Mouse (Mus musculus): ENCODE measurements around the gene Hipk2. TPM values are rescaled to one million over a fixed set of nuclear protein-coding genes. Genes with fewer than 3 reads are reported as not detected.

Hipk2 gene
- total and polyA plus RNA-seq, 3 experiments, result 3.9 to 85.1 (median 14.1) TPM

- no peak for TF ChIP-seq MEF2A (IDR thresholded peaks at IDR 0.05; ENCODE audit: extremely low read depth, insufficient replicate concordance, low read depth, low read length, poor library complexity, severe bottlenecking)
- no peak for TF ChIP-seq MAX (IDR thresholded peaks at IDR 0.05; ENCODE audit: low read length)
- no peak for TF ChIP-seq GATA1 (IDR thresholded peaks at IDR 0.05; ENCODE audit: low read depth, low read length)
- no peak for TF ChIP-seq POLR2AphosphoS2 (IDR thresholded peaks at IDR 0.05; ENCODE audit: low read length)
- no peak for TF ChIP-seq UBTF (IDR thresholded peaks at IDR 0.05; ENCODE audit: borderline replicate concordance, insufficient read depth, low read depth, low read length)
- no peak for TF ChIP-seq ZMIZ1 (IDR thresholded peaks at IDR 0.05; ENCODE audit: low read depth, low read length)
- no peak for TF ChIP-seq HCFC1 (IDR thresholded peaks at IDR 0.05; ENCODE audit: low read depth, low read length)
- TF ChIP-seq USF1 (IDR thresholded peaks at IDR 0.05; ENCODE audit: low read depth, low read length), result no peak
- no peaks in the 10 kb centered on the region for H3K27me3 ChIP-seq (ENCODE audit: control insufficient read depth in 1 of 2, insufficient read depth in 2 of 2, low read length in 2 of 2)
- H3K36me3 ChIP-seq (ENCODE audit: control insufficient read depth in 1 of 2, insufficient read depth in 2 of 2, low read length in 2 of 2), result peaks cover 0 to 5% of the 10 kb centered on the region in 2 experiments; a peak in 1 of 4 replicates
- H3K4me3 ChIP-seq (ENCODE audit: control insufficient read depth in 1 of 2, insufficient read depth in 1 of 2, low read depth in 2 of 2, low read length in 2 of 2), result no peak overlapping the region
- H3K9ac ChIP-seq (ENCODE audit: control insufficient read depth, low read depth, low read length, poor library complexity, severe bottlenecking), result no peak overlapping the region
- no peaks in the 10 kb centered on the region for H3K9me3 ChIP-seq (replicated peaks; ENCODE audit: insufficient read depth, low read length)
- peaks cover 0 to 4% of the 10 kb centered on the region in 2 experiments; a peak in 1 of 4 replicates for H3K4me1 ChIP-seq (ENCODE audit: control insufficient read depth in 1 of 2, insufficient read depth in 2 of 2, low read length in 2 of 2)
- no peaks in the 10 kb centered on the region for H3K79me2 ChIP-seq (ENCODE audit: control insufficient read depth, insufficient read depth, low read length, poor library complexity)
- no peak overlapping the region for H3K27ac ChIP-seq (ENCODE audit: control insufficient read depth, low read depth, low read length)
- DNase-seq (ENCODE audit: low read depth, low spot score), result no peak
Observed at GRCm38 (mm10) chr6:38704264-38704984, 171.5 kb downstream of the Hipk2 start.

DNA sequence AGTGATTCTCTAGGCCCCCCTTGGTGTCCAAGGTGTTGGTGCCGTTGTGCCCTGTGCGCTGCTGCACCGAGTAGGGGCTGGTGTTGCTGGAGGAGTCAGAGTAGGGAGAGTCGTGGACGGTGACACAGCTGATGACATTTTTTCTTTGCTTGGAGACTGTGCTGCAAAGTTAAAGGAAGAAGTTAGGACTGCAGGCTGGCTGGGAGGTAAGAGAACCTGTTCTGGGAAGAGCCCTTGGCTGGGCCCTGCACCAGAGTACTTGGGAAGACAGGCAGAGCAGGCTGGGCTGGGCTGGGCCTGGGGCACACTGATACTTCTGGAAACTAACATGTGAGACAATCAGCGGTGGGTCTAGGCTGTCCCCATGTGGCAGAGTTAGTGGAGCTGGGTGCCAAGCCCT, 172.4 kb downstream of the Hipk2 start:
- Histone ChIP-seq H3K79me2 (ENCODE audit: control insufficient read depth, insufficient read depth, low read length, poor library complexity) (no peaks in the 10 kb centered on the region), H3K4me1 (ENCODE audit: control insufficient read depth in 1 of 2, insufficient read depth in 2 of 2, low read length in 2 of 2) (peaks cover 0 to 4% of the 10 kb centered on the region in 2 experiments; a peak in 1 of 4 replicates), H3K27me3 (ENCODE audit: control insufficient read depth in 1 of 2, insufficient read depth in 2 of 2, low read length in 2 of 2) (no peaks in the 10 kb centered on the region), H3K4me3 (ENCODE audit: control insufficient read depth in 1 of 2, insufficient read depth in 1 of 2, low read depth in 2 of 2, low read length in 2 of 2) (no peak overlapping the region), H3K36me3 (ENCODE audit: control insufficient read depth in 1 of 2, insufficient read depth in 2 of 2, low read length in 2 of 2) (peaks cover 0 to 5% of the 10 kb centered on the region in 2 experiments; a peak in 1 of 4 replicates), H3K27ac (ENCODE audit: control insufficient read depth, low read depth, low read length) (no peak overlapping the region), H3K9me3 (replicated peaks; ENCODE audit: insufficient read depth, low read length) (no peaks in the 10 kb centered on the region), H3K9ac (ENCODE audit: control insufficient read depth, low read depth, low read length, poor library complexity, severe bottlenecking) (no peak overlapping the region)
- TF ChIP-seq CHD1 (IDR thresholded peaks at IDR 0.05; ENCODE audit: low read depth, low read length), result no peak
- no peak for TF ChIP-seq CHD2 (IDR thresholded peaks at IDR 0.05; ENCODE audit: low read length)
- no peak for TF ChIP-seq ZC3H11A (IDR thresholded peaks at IDR 0.05; ENCODE audit: low read depth, low read length)
- no peak for TF ChIP-seq JUND (IDR thresholded peaks at IDR 0.05; ENCODE audit: low read depth, low read length)
- no peak for TF ChIP-seq ETS1 (IDR thresholded peaks at IDR 0.05; ENCODE audit: low read depth, low read length)
- no peak for TF ChIP-seq UBTF (IDR thresholded peaks at IDR 0.05; ENCODE audit: borderline replicate concordance, insufficient read depth, low read depth, low read length)
- no peak for TF ChIP-seq ZMIZ1 (IDR thresholded peaks at IDR 0.05; ENCODE audit: low read depth, low read length)
- TF ChIP-seq EP300 (IDR thresholded peaks at IDR 0.05; ENCODE audit: low read depth in 1 of 2, low read length in 2 of 2), result no peak
- no peak for TF ChIP-seq RAD21 (IDR thresholded peaks at IDR 0.05; ENCODE audit: low read depth, low read length)
- TF ChIP-seq MAX (IDR thresholded peaks at IDR 0.05; ENCODE audit: low read length), result no peak
- TF ChIP-seq MXI1 (IDR thresholded peaks at IDR 0.05; ENCODE audit: low read depth, low read length), result no peak
- no peak for TF ChIP-seq POLR2A (IDR thresholded peaks at IDR 0.05; ENCODE audit: control insufficient read depth in 1 of 2, insufficient read depth in 1 of 2, low read depth in 1 of 2, low read length in 2 of 2, poor library complexity in 1 of 2)
- no peak for TF ChIP-seq E2F4 (IDR thresholded peaks at IDR 0.05; ENCODE audit: borderline replicate concordance, low read depth, low read length)
- no peak for TF ChIP-seq KAT2A (conservative IDR thresholded peaks at IDR 0.05; ENCODE audit: low read depth, low read length)
- no peak for TF ChIP-seq POLR2AphosphoS5 (IDR thresholded peaks at IDR 0.05; ENCODE audit: borderline replicate concordance, low read depth, low read length)
- no peak for TF ChIP-seq HCFC1 (IDR thresholded peaks at IDR 0.05; ENCODE audit: low read depth, low read length)
- no peak for TF ChIP-seq RCOR1 (IDR thresholded peaks at IDR 0.05; ENCODE audit: low read depth, low read length)
- no peak for TF ChIP-seq GATA1 (IDR thresholded peaks at IDR 0.05; ENCODE audit: low read depth, low read length)
- TF ChIP-seq BHLHE40 (IDR thresholded peaks at IDR 0.05; ENCODE audit: borderline replicate concordance, low read depth, low read length), result no peak
- DNase-seq (ENCODE audit: low read depth, low spot score), result no peak
